Mouse (Mus musculus) heart, adult 2 months (tissue): Measurements from ENCODE around the gene Cdk17.

Experiments
- CTCF ChIP-seq: fragments of 200-600 bp; IDR thresholded peaks from 2 replicates; pipeline ENCODE4 v1.8.1; 2022; ENCODE audit warnings: antibody characterized with exemption, mild to moderate bottlenecking, moderate library complexity
- POLR2A ChIP-seq: fragments of 200-500 bp; IDR thresholded peaks from 2 replicates; pipeline ENCODE4 v1.6.1; 2011; ENCODE audit warnings: mild to moderate bottlenecking, low read depth, low read length, control low read depth; ENCODE audit not compliant: insufficient read depth

GRCm38 (mm10) chr10:93143285-93143985 is 17.2 kb upstream of the Cdk17 start:
- TF ChIP-seq CTCF (no peak), POLR2A (no peak)
